8 mouse cellular contexts compared by ENCODE assay signal in genomic region chr10:13965316-13965973, GRCm38 (mm10). TPM values are rescaled to one million over a fixed set of nuclear protein-coding genes. Genes with fewer than 3 reads are reported as not detected.
DNase-seq lines count a peak whose midpoint lies in the region; ATAC-seq and TF ChIP-seq lines count a peak whose summit lies in the region.

No protein-coding gene starts in this region.

- TF ChIP-seq CTCF in bone marrow macrophage, adult 2 months (IDR thresholded peaks at IDR 0.05; ENCODE audit: low read depth, low read length): no peak

- peak overlapping the region; percentile 26 for H3ac ChIP-seq in myocyte (ENCODE audit: control insufficient read depth, insufficient read length)

- no peaks in the 10 kb centered on the region for H3K36me3 ChIP-seq in forebrain, embryonic 11.5 days (ENCODE audit: control insufficient read depth, insufficient read depth, low read length)
- no peaks in the 10 kb centered on the region for H3K36me3 ChIP-seq in heart, embryonic 15.5 days
- H3K36me3 ChIP-seq in liver, embryonic 12.5 days: no peaks in the 10 kb centered on the region
- H3K36me3 ChIP-seq in myocyte (ENCODE audit: control insufficient read depth, insufficient read depth): no peaks in the 10 kb centered on the region

- no peak for TF ChIP-seq POLR2A in bone marrow macrophage, adult 2 months (IDR thresholded peaks at IDR 0.05; ENCODE audit: borderline replicate concordance, low read depth, low read length)
- TF ChIP-seq POLR2A in myocyte (IDR thresholded peaks at IDR 0.05; ENCODE audit: insufficient read length, low read depth): peak; percentile 86

- H3K27ac ChIP-seq in bone marrow macrophage, adult 2 months (ENCODE audit: insufficient read depth, low read depth, low read length): peak overlapping the region; percentile 78
- peak overlapping the region; percentile 41; the same call in 1 of the 2 replicates for H3K27ac ChIP-seq in forebrain, embryonic 11.5 days (ENCODE audit: low read depth, low read length)
- H3K27ac ChIP-seq in heart, embryonic 15.5 days: peak overlapping the region; percentile 100
- H3K27ac ChIP-seq in liver, embryonic 12.5 days: peak overlapping the region; percentile 71; the same call in 1 of the 2 replicates

- no peaks in the 10 kb centered on the region for H3K9me3 ChIP-seq in forebrain, embryonic 11.5 days (ENCODE audit: control insufficient read depth, low read length)
- no peaks in the 10 kb centered on the region for H3K9me3 ChIP-seq in heart, embryonic 15.5 days (replicated peaks)
- no peaks in the 10 kb centered on the region for H3K9me3 ChIP-seq in liver, embryonic 12.5 days (replicated peaks)

- peaks cover 19% of the 10 kb centered on the region for H3K79me2 ChIP-seq in myocyte (ENCODE audit: control insufficient read depth, insufficient read depth)

- peak overlapping the region; percentile 65 for H3K4me3 ChIP-seq in bone marrow macrophage, adult 2 months (ENCODE audit: insufficient read depth, low read length)
- H3K4me3 ChIP-seq in forebrain, embryonic 11.5 days (ENCODE audit: low read depth, low read length): peak overlapping the region; percentile 71
- peak overlapping the region; percentile 78 for H3K4me3 ChIP-seq in heart, embryonic 15.5 days
- H3K4me3 ChIP-seq in liver, embryonic 12.5 days: peak overlapping the region; percentile 62
- H3K4me3 ChIP-seq in myocyte: peak overlapping the region; percentile 91

- H3K9ac ChIP-seq in forebrain, embryonic 11.5 days (ENCODE audit: low read length): peak overlapping the region; percentile 83
- peak overlapping the region; percentile 90 for H3K9ac ChIP-seq in heart, embryonic 15.5 days
- peak overlapping the region; percentile 49 for H3K9ac ChIP-seq in liver, embryonic 12.5 days

- peak; percentile 87 for DNase-seq in A20 (ENCODE audit: low read depth, low spot score)
- DNase-seq in forebrain, embryonic 11.5 days (ENCODE audit: low spot score): peak; percentile 92
- DNase-seq in kidney, postnatal 14 days: peak; percentile 95
- peak; percentile 75 for DNase-seq in spleen, postnatal 36 days (ENCODE audit: low spot score in 2 of 2)

- H3K4me2 ChIP-seq in forebrain, embryonic 11.5 days (ENCODE audit: low read depth, low read length, severe bottlenecking): peak overlapping the region; percentile 100
- H3K4me2 ChIP-seq in heart, embryonic 15.5 days: peak overlapping the region; percentile 84
- peak overlapping the region; percentile 85 for H3K4me2 ChIP-seq in liver, embryonic 12.5 days
- H3K4me2 ChIP-seq in myocyte (ENCODE audit: low read depth): peak overlapping the region; percentile 92

- H3K4me1 ChIP-seq in bone marrow macrophage, adult 2 months (ENCODE audit: control insufficient read depth, insufficient read depth, low read length): peaks cover 12% of the 10 kb centered on the region
- no peaks in the 10 kb centered on the region for H3K4me1 ChIP-seq in forebrain, embryonic 11.5 days (replicated peaks; ENCODE audit: control insufficient read depth, insufficient read depth, low read length)
- H3K4me1 ChIP-seq in heart, embryonic 15.5 days (replicated peaks): peaks cover 8% of the 10 kb centered on the region
- H3K4me1 ChIP-seq in liver, embryonic 12.5 days: peaks cover 31% of the 10 kb centered on the region

- WGBS in forebrain, embryonic 11.5 days: under 1% methylated on average over 54 of the region's 54 CpGs
- WGBS in heart, embryonic 15.5 days: 0% methylated on average over 48 of the region's 54 CpGs
- under 1% methylated on average over 48 of the region's 54 CpGs for WGBS in liver, embryonic 12.5 days (ENCODE audit: insufficient replicate concordance)

- peak; percentile 71 for ATAC-seq in forebrain, embryonic 11.5 days (replicated peaks; ENCODE audit: low FRiP score)
- peak; percentile 73 for ATAC-seq in heart, embryonic 15.5 days (replicated peaks; ENCODE audit: insufficient number of reproducible peaks, insufficient read depth, low FRiP score, low read depth)
- peak; percentile 40 for ATAC-seq in liver, embryonic 12.5 days

- no peaks in the 10 kb centered on the region for H3K27me3 ChIP-seq in forebrain, embryonic 11.5 days (ENCODE audit: control insufficient read depth, insufficient read depth, low read length)
- no peaks in the 10 kb centered on the region for H3K27me3 ChIP-seq in heart, embryonic 15.5 days
- H3K27me3 ChIP-seq in liver, embryonic 12.5 days (replicated peaks): peaks cover 80% of the 10 kb centered on the region
- H3K27me3 ChIP-seq in myocyte (ENCODE audit: control insufficient read depth, insufficient read depth, insufficient read length): no peaks in the 10 kb centered on the region

TF ChIP-seq in myocyte, 11 proteins besides CTCF, POLR2A, EP300 and RAD21:
- TF ChIP-seq TCF3 (IDR thresholded peaks at IDR 0.05; ENCODE audit: insufficient read length, low read depth): no peak
- peak in 1 of 3 experiments; percentile 31 for TF ChIP-seq MYOD1 (IDR thresholded peaks at IDR 0.05; ENCODE audit: control insufficient read depth in 1 of 3, insufficient read length in 2 of 3, low read depth in 2 of 3)
- no peak for TF ChIP-seq CEBPB (IDR thresholded peaks at IDR 0.05; ENCODE audit: insufficient read depth, poor library complexity, severe bottlenecking)
- no peak for TF ChIP-seq REST (IDR thresholded peaks at IDR 0.05; ENCODE audit: insufficient read depth, insufficient read length)
- no peak for TF ChIP-seq MYOG (IDR thresholded peaks at IDR 0.05; ENCODE audit: control insufficient read depth in 1 of 3, insufficient read depth in 1 of 3, insufficient read length in 2 of 3, low read depth in 2 of 3)
- no peak for TF ChIP-seq MAX (IDR thresholded peaks at IDR 0.05; ENCODE audit: low read depth)
- TF ChIP-seq USF1 (IDR thresholded peaks at IDR 0.05; ENCODE audit: low read depth): no peak
- TF ChIP-seq POLR2AphosphoS2 (IDR thresholded peaks at IDR 0.05; ENCODE audit: insufficient read length, low read depth): peak; percentile 98
- no peak for TF ChIP-seq E2F4 (IDR thresholded peaks at IDR 0.05; ENCODE audit: insufficient read depth)

RNA-seq across cellular contexts. Expression of gene Hivep2, which starts 0.4 kb away (rescaled TPM):
- polyA plus RNA-seq in bone marrow macrophage, adult 2 months (2012; ENCODE audit: insufficient read depth, insufficient read length, missing spikeins): 1.4 and 1.6 TPM in 2 replicates
- 3.6 and 4.7 TPM in 2 replicates for polyA plus RNA-seq in forebrain, embryonic 11.5 days (2014; fragmentation: Nextera tagmentation; extraction: Ambion mirVana)
- 4.8 and 5.4 TPM in 2 replicates for polyA plus RNA-seq in heart, embryonic 15.5 days (2015; fragmentation: Nextera tagmentation; extraction: Ambion mirVana)
- polyA plus RNA-seq in liver, embryonic 12.5 days (2016; fragmentation: Nextera tagmentation; extraction: Ambion mirVana): 0.81 and 1.0 TPM in 2 replicates
- 9.6 TPM for polyA plus RNA-seq in myocyte (2012; fragmentation: generic; extraction: Trizol)

Comparison
In these comparisons a context has a peak if more than half of its experiments do, and no peak if none do; other contexts are left out.
1. Peak in every context shown above with its lines: DNase-seq, ATAC-seq, H3K4me3 ChIP-seq and H3K27ac ChIP-seq.
2. H3K27ac ChIP-seq: peak in every context shown above with its lines; median percentile 100 in heart, embryonic 15.5 days; 78 in bone marrow macrophage, adult 2 months; 71 in liver, embryonic 12.5 days; 41 in forebrain, embryonic 11.5 days.